29 mouse cellular contexts compared by ENCODE assay signal in the genomic region with DNA sequence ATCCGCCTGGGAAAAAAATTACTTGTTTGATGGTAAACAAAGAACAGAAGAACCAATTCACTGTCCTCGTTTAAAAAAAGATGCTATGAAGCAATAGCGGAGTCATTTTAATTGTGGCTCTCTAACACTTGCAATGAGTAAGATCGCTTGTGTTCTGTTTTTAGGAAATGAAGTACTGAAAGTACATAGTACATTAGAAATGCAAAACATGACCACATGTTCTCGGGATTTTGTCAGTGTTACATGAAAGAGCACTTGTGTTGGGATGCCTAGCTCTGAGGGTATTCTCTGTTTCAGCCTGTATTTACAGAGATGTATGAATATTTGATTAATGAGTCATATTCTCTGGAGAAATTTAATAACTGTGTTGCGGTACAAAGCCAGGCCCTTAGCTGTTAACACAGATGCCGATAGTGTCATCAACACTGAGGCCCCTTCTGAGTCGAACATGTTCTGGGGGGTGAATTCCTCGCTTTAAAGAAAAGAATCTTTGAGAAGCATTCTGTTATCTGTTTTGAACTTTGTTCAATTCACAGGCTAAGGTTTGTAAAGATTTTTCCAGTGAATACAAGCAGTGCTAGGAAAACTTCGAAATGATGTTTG. TPM values are rescaled to one million over a fixed set of nuclear protein-coding genes. Genes with fewer than 3 reads are reported as not detected.
DNase-seq lines count a peak whose midpoint lies in the region; ATAC-seq and TF ChIP-seq lines count a peak whose summit lies in the region.
"Had no signal": no experiment of that assay in that cellular context is flagged by ENCODE, and none has a peak within 500 bp of the region (broad histone marks: within the 10 kb centered on the region; RNA-seq: fewer than 3 reads in every experiment).

No protein-coding gene starts in this region.

- no peak overlapping the region for H3K4me3 ChIP-seq in heart, embryonic 11.5 days (ENCODE audit: low read depth, low read length)
- H3K4me3 ChIP-seq in midbrain, embryonic 14.5 days (replicated peaks; ENCODE audit: low read depth, low read length) = no peak overlapping the region
- H3K4me3 ChIP-seq in midbrain, embryonic 10.5 days = no peak overlapping the region
- H3K4me3 ChIP-seq in lung, adult 2 months (replicated peaks; ENCODE audit: extremely low read depth, low read depth, low read length) = no peak overlapping the region
- H3K4me3 ChIP-seq: embryonic facial prominence, embryonic 13.5 days; erythroblast, embryonic 14.5 days; heart, embryonic 10.5 days; hindbrain, embryonic 12.5 days; kidney, embryonic 15.5 days; midbrain, embryonic 12.5 days had no signal

- no peaks in the 10 kb centered on the region for H3K4me1 ChIP-seq in heart, embryonic 11.5 days (ENCODE audit: control insufficient read depth, insufficient read depth, low read length)
- H3K4me1 ChIP-seq in midbrain, embryonic 14.5 days (ENCODE audit: control insufficient read depth, insufficient read depth, low read length) = peaks cover 2% of the 10 kb centered on the region; the same call in 1 of the 2 replicates
- peaks cover 3% of the 10 kb centered on the region; the same call in 1 of the 2 replicates for H3K4me1 ChIP-seq in midbrain, embryonic 10.5 days
- H3K4me1 ChIP-seq in lung, adult 2 months (ENCODE audit: control insufficient read depth, insufficient read depth, low read length) = no peaks in the 10 kb centered on the region
- H3K4me1 ChIP-seq: heart, embryonic 10.5 days; hindbrain, embryonic 12.5 days; kidney, embryonic 15.5 days; midbrain, embryonic 12.5 days had no signal

- H3K36me3 ChIP-seq in heart, embryonic 11.5 days (ENCODE audit: control insufficient read depth, insufficient read depth, low read length) = no peaks in the 10 kb centered on the region
- peaks cover 3% of the 10 kb centered on the region; the same call in 1 of the 2 replicates for H3K36me3 ChIP-seq in midbrain, embryonic 14.5 days (ENCODE audit: control insufficient read depth, insufficient read depth, low read length)
- peaks cover 14% of the 10 kb centered on the region; the same call in 1 of the 2 replicates for H3K36me3 ChIP-seq in midbrain, embryonic 10.5 days
- H3K36me3 ChIP-seq: hindbrain, embryonic 12.5 days; kidney, embryonic 15.5 days; midbrain, embryonic 12.5 days had no signal

- ATAC-seq in heart, embryonic 11.5 days (replicated peaks; ENCODE audit: insufficient number of reproducible peaks, low FRiP score, low TSS enrichment) = no peak
- no peak for ATAC-seq in midbrain, embryonic 14.5 days (ENCODE audit: low FRiP score, low TSS enrichment)
- ATAC-seq: intestine, postnatal 0 days had no signal

- H3K27ac ChIP-seq in heart, embryonic 11.5 days (ENCODE audit: low read depth, low read length) = no peak overlapping the region
- H3K27ac ChIP-seq in midbrain, embryonic 14.5 days (replicated peaks; ENCODE audit: low read depth, low read length) = no peak overlapping the region
- H3K27ac ChIP-seq in midbrain, embryonic 10.5 days (replicated peaks) = no peak overlapping the region
- H3K27ac ChIP-seq: embryonic facial prominence, embryonic 13.5 days; heart, embryonic 10.5 days; hindbrain, embryonic 12.5 days; kidney, embryonic 15.5 days; liver, embryonic 14.5 days; midbrain, embryonic 12.5 days had no signal

- TF ChIP-seq CTCF in brain, embryonic 14.5 days (IDR thresholded peaks at IDR 0.05; ENCODE audit: borderline replicate concordance, extremely low read depth, insufficient read depth, insufficient read length) = no peak
- no peak for TF ChIP-seq CTCF in lung, adult 2 months (IDR thresholded peaks at IDR 0.05; ENCODE audit: insufficient read depth, low read length)

- WGBS in heart, embryonic 11.5 days (ENCODE audit: insufficient replicate concordance) = 81% methylated on average over 10 of the region's 10 CpGs
- 69% methylated on average over 10 of the region's 10 CpGs for WGBS in midbrain, embryonic 14.5 days
- 95% methylated on average over 10 of the region's 10 CpGs for WGBS in midbrain, embryonic 10.5 days
- WGBS in lung, adult 2 months = 77% methylated on average over 10 of the region's 10 CpGs

- no peak overlapping the region for H3K4me2 ChIP-seq in heart, embryonic 11.5 days
- H3K4me2 ChIP-seq in midbrain, embryonic 14.5 days (ENCODE audit: low read length) = no peak overlapping the region
- H3K4me2 ChIP-seq: embryonic facial prominence, embryonic 13.5 days; hindbrain, embryonic 12.5 days; kidney, embryonic 15.5 days; lung, embryonic 14.5 days; midbrain, embryonic 12.5 days had no signal

- no peak for TF ChIP-seq POLR2A in brain, embryonic 14.5 days (IDR thresholded peaks at IDR 0.05; ENCODE audit: borderline replicate concordance, extremely low read depth, insufficient read depth, insufficient read length, poor library complexity, severe bottlenecking)
- TF ChIP-seq POLR2A in lung, adult 2 months (IDR thresholded peaks at IDR 0.05; ENCODE audit: borderline replicate concordance, extremely low read depth, low read depth, low read length) = no peak

- peak; percentile 51 for DNase-seq in heart, adult 11 months
- peak; percentile 15 for DNase-seq in midbrain, embryonic 14.5 days
- no peak for DNase-seq in midbrain, embryonic 10.5 days (ENCODE audit: low spot score)
- peak; percentile 11 for DNase-seq in brain, embryonic 14.5 days (ENCODE audit: low read depth)
- no peak for DNase-seq in kidney, adult 18-20 months
- DNase-seq in lung, adult 2 months = no peak
- DNase-seq: adrenal gland, postnatal 14 days; B cell, adult 2 months; cerebellum, adult 2 months; cerebellum, postnatal 36 days; gastrocnemius, postnatal 10 days; heart, postnatal 36 days; kidney, postnatal 25 days; liver; lung, embryonic 14.5 days; lung, postnatal 36 days; retina, postnatal 1 day; right cerebral cortex, postnatal 14 days had no signal

- no peaks in the 10 kb centered on the region for H3K9me3 ChIP-seq in heart, embryonic 11.5 days (replicated peaks; ENCODE audit: control insufficient read depth, low read length)
- H3K9me3 ChIP-seq in midbrain, embryonic 14.5 days (ENCODE audit: control insufficient read depth, low read length) = no peaks in the 10 kb centered on the region
- peaks cover 4% of the 10 kb centered on the region; the same call in 1 of the 2 replicates for H3K9me3 ChIP-seq in midbrain, embryonic 10.5 days (replicated peaks)
- H3K9me3 ChIP-seq: embryonic facial prominence, embryonic 13.5 days; heart, embryonic 10.5 days; hindbrain, embryonic 12.5 days; kidney, embryonic 15.5 days; midbrain, embryonic 12.5 days had no signal

- H3K9ac ChIP-seq in heart, embryonic 11.5 days (ENCODE audit: low read depth, low read length) = no peak overlapping the region
- H3K9ac ChIP-seq in midbrain, embryonic 14.5 days (replicated peaks; ENCODE audit: low read length) = no peak overlapping the region
- H3K9ac ChIP-seq: embryonic facial prominence, embryonic 13.5 days; hindbrain, embryonic 12.5 days; kidney, embryonic 15.5 days; liver, embryonic 14.5 days; lung, embryonic 14.5 days; midbrain, embryonic 12.5 days had no signal

- no peaks in the 10 kb centered on the region for H3K27me3 ChIP-seq in heart, embryonic 11.5 days (ENCODE audit: control insufficient read depth, insufficient read depth, low read length)
- H3K27me3 ChIP-seq in midbrain, embryonic 14.5 days (ENCODE audit: control insufficient read depth, insufficient read depth, low read length) = no peaks in the 10 kb centered on the region
- no peaks in the 10 kb centered on the region; the same call in 1 of the 2 replicates for H3K27me3 ChIP-seq in midbrain, embryonic 10.5 days (ENCODE audit: low read depth, poor library complexity, severe bottlenecking)
- H3K27me3 ChIP-seq: CH12.LX; embryonic facial prominence, embryonic 13.5 days; hindbrain, embryonic 12.5 days; kidney, embryonic 15.5 days had no signal

RNA-seq across cellular contexts. Expression of a gene that starts 28.8 kb away (rescaled TPM):
- polyA plus RNA-seq in heart, embryonic 11.5 days (2014; fragmentation: Nextera tagmentation; extraction: Ambion mirVana) = 0.16 TPM in 1 of 2 replicates, not detected in the other
- polyA plus RNA-seq in midbrain, embryonic 14.5 days (2014; fragmentation: Nextera tagmentation; extraction: Ambion mirVana) = 0.36 TPM in 1 of 2 replicates, not detected in the other
- polyA plus RNA-seq in midbrain, embryonic 10.5 days (2016; fragmentation: Nextera tagmentation; extraction: Ambion mirVana) = not detected in 2 replicates
- polyA plus RNA-seq in brain, embryonic 14.5 days (2012; rRNA removed) = 1.3 and 1.5 TPM in 2 replicates
- 0.19 and 0.26 TPM in 2 replicates for polyA plus RNA-seq in lung, adult 2 months (2012; rRNA removed)
- polyA plus RNA-seq: erythroblast, embryonic 14.5 days; heart, embryonic 16.5 days had no signal

Comparison
In these comparisons a context has a peak if more than half of its experiments do, and no peak if none do; other contexts are left out.
1. DNase-seq: peak in heart, adult 11 months (single experiment), midbrain, embryonic 14.5 days (single experiment) and brain, embryonic 14.5 days (single experiment); none in midbrain, embryonic 10.5 days (single experiment), kidney, adult 18-20 months (single experiment) and lung, adult 2 months (single experiment).